Mouse (Mus musculus) bone marrow macrophage, adult 2 months (primary cell): Measurements from ENCODE around the gene Nrxn2.

Source experiments
- CTCF ChIP-seq: IDR thresholded peaks from 2 replicates; pipeline ENCODE4 v1.5.1; 2012; ENCODE audit warnings: low read depth, mild to moderate bottlenecking, low read length, moderate library complexity
- POLR2A ChIP-seq: IDR thresholded peaks from 2 replicates; pipeline ENCODE4 v1.6.1; 2012; ENCODE audit warnings: mild to moderate bottlenecking, low read depth, low read length, borderline replicate concordance

GRCm38 (mm10) chr19:6539592-6539991 lies 121.1 kb downstream of the Nrxn2 start:
- TF ChIP-seq POLR2A (no peak), CTCF (no peak)
